Comparison of ENCODE assay signal across 27 mouse cellular contexts in the genomic region with DNA sequence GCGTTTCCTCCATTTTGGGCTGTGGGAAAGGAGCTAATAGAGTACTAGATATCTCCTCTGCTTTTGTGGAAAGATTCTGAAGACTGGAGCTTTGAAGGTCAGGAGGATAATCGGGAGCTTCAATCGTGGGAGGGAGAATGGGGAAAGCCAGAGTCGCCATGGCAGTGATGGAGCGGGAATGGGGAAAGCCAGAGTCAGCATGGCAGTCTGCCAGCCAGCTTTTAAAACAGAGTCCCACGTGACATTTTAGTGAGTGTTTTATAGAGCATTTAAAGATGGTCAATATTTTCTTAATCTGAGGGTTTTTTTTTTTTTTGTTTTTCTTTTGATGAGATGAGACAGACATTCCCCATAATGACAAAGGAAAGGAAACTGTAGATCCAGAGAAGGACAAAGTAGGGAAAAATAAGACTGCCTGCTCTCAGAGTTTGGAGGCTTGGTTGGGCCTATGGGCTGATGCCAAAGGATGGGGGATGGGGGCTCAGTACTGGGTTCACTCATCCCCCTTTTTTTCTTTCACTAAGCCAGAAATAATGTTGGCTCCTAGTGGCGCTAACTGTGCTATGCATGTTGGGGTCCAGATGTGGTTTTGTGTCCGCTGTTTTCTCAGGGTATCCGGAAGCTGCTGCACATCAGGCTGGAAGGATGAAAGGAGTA.
A peak's percentile ranks its signal among the peaks of the same experiment; 100 is the strongest.
DNase-seq lines count a peak whose midpoint lies in the region; ATAC-seq and TF ChIP-seq lines count a peak whose summit lies in the region.
"Had no signal": no experiment of that assay in that cellular context is flagged by ENCODE, and none has a peak within 500 bp of the region (broad histone marks: within the 10 kb centered on the region; RNA-seq: fewer than 3 reads in every experiment).

No protein-coding gene starts in this region.

- H3K27me3 ChIP-seq in kidney, embryonic 14.5 days (ENCODE audit: control insufficient read depth, insufficient read depth, low read length) = no peaks in the 10 kb centered on the region
- no peaks in the 10 kb centered on the region for H3K27me3 ChIP-seq in lung, embryonic 14.5 days (ENCODE audit: insufficient read depth, low read length)
- H3K27me3 ChIP-seq in neural tube, embryonic 11.5 days (ENCODE audit: control insufficient read depth, insufficient read depth, low read length) = no peaks in the 10 kb centered on the region
- H3K27me3 ChIP-seq in neural tube, embryonic 15.5 days (replicated peaks) = no peaks in the 10 kb centered on the region
- H3K27me3 ChIP-seq in limb, embryonic 14.5 days (ENCODE audit: control insufficient read depth, insufficient read depth, low read length) = no peaks in the 10 kb centered on the region
- H3K27me3 ChIP-seq: forebrain, embryonic 13.5 days; heart, embryonic 15.5 days; hindbrain, embryonic 13.5 days had no signal

- TF ChIP-seq POLR2A in limb, embryonic 14.5 days (IDR thresholded peaks at IDR 0.05; ENCODE audit: borderline replicate concordance, extremely low read depth, insufficient read depth, insufficient read length) = no peak

- H3K27ac ChIP-seq in kidney, embryonic 14.5 days (ENCODE audit: low read depth, low read length) = no peak overlapping the region
- H3K27ac ChIP-seq in lung, embryonic 14.5 days (ENCODE audit: low read depth) = no peak overlapping the region
- H3K27ac ChIP-seq in neural tube, embryonic 11.5 days (ENCODE audit: low read depth, low read length) = no peak overlapping the region
- H3K27ac ChIP-seq in neural tube, embryonic 15.5 days (replicated peaks) = no peak overlapping the region
- H3K27ac ChIP-seq in limb, embryonic 14.5 days (replicated peaks; ENCODE audit: low read depth, low read length) = no peak overlapping the region
- H3K27ac ChIP-seq: forebrain, embryonic 10.5 days; forebrain, embryonic 13.5 days; heart, embryonic 15.5 days; hindbrain, embryonic 10.5 days; hindbrain, embryonic 13.5 days had no signal

- no peak overlapping the region for H3K4me3 ChIP-seq in kidney, embryonic 14.5 days (ENCODE audit: low read length)
- H3K4me3 ChIP-seq in lung, embryonic 14.5 days (ENCODE audit: low read depth, low read length) = no peak overlapping the region
- no peak overlapping the region for H3K4me3 ChIP-seq in neural tube, embryonic 11.5 days (ENCODE audit: low read depth, low read length)
- H3K4me3 ChIP-seq in neural tube, embryonic 15.5 days (replicated peaks) = no peak overlapping the region
- H3K4me3 ChIP-seq in limb, embryonic 14.5 days (replicated peaks; ENCODE audit: low read length) = no peak overlapping the region
- H3K4me3 ChIP-seq: forebrain, embryonic 10.5 days; forebrain, embryonic 13.5 days; heart, embryonic 15.5 days; hindbrain, embryonic 10.5 days; hindbrain, embryonic 13.5 days had no signal

- no peak for DNase-seq in kidney, postnatal 36 days
- peak; percentile 78 for DNase-seq in lung, embryonic 14.5 days
- DNase-seq in lung, postnatal 14 days = no peak
- no peak for DNase-seq in neural tube, embryonic 11.5 days (ENCODE audit: low spot score)
- DNase-seq in limb, embryonic 14.5 days (ENCODE audit: low spot score) = peak; percentile 55
- no peak for DNase-seq in cerebellum, postnatal 14 days
- DNase-seq: adrenal gland, adult 8-10 months; adrenal gland, postnatal 25 days; cerebellum, adult 11-12 months; cerebellum, adult 9-10 months; cerebellum, postnatal 36 days; embryo, embryonic 11 days; gastrocnemius, postnatal 10 days; gastrocnemius, postnatal 36 days; heart, postnatal 10 days; heart, postnatal 36 days had no signal

- 0 out of 2 replicates have a peak, but pooled peaks have one; percentile 12 for ATAC-seq in kidney, embryonic 14.5 days (ENCODE audit: low FRiP score, low TSS enrichment)
- ATAC-seq in lung, embryonic 14.5 days (ENCODE audit: insufficient read depth) = peak; percentile 84
- peak; percentile 35; the same call in 1 of the 2 replicates for ATAC-seq in neural tube, embryonic 11.5 days (ENCODE audit: insufficient read depth, low FRiP score, low TSS enrichment)
- no peak for ATAC-seq in neural tube, embryonic 15.5 days (ENCODE audit: low FRiP score)
- peak; percentile 44; the same call in 1 of the 2 replicates for ATAC-seq in limb, embryonic 14.5 days (ENCODE audit: low FRiP score, low read depth)
- ATAC-seq: activated CD4-positive, CD25-positive, alpha-beta regulatory T cell, adult 4 months; forebrain, embryonic 13.5 days; forebrain, embryonic 16.5 days; hindbrain, embryonic 16.5 days had no signal

- no peaks in the 10 kb centered on the region for H3K4me1 ChIP-seq in kidney, embryonic 14.5 days (ENCODE audit: control insufficient read depth, insufficient read depth, low read length)
- no peaks in the 10 kb centered on the region for H3K4me1 ChIP-seq in lung, embryonic 14.5 days (ENCODE audit: insufficient read depth)
- no peaks in the 10 kb centered on the region for H3K4me1 ChIP-seq in neural tube, embryonic 11.5 days (ENCODE audit: control insufficient read depth, insufficient read depth, low read length)
- H3K4me1 ChIP-seq in neural tube, embryonic 15.5 days = no peaks in the 10 kb centered on the region
- H3K4me1 ChIP-seq in limb, embryonic 14.5 days (ENCODE audit: control insufficient read depth, insufficient read depth, low read length) = no peaks in the 10 kb centered on the region
- H3K4me1 ChIP-seq: forebrain, embryonic 10.5 days; forebrain, embryonic 13.5 days; heart, embryonic 15.5 days; hindbrain, embryonic 10.5 days; hindbrain, embryonic 13.5 days had no signal

- no peaks in the 10 kb centered on the region for H3K9me3 ChIP-seq in kidney, embryonic 14.5 days (ENCODE audit: control insufficient read depth, low read length)
- no peaks in the 10 kb centered on the region for H3K9me3 ChIP-seq in lung, embryonic 14.5 days (ENCODE audit: low read depth, low read length)
- no peaks in the 10 kb centered on the region for H3K9me3 ChIP-seq in neural tube, embryonic 11.5 days (ENCODE audit: control insufficient read depth, low read length)
- no peaks in the 10 kb centered on the region for H3K9me3 ChIP-seq in neural tube, embryonic 15.5 days (replicated peaks)
- no peaks in the 10 kb centered on the region for H3K9me3 ChIP-seq in limb, embryonic 14.5 days (ENCODE audit: control insufficient read depth, low read length)
- H3K9me3 ChIP-seq: forebrain, embryonic 10.5 days; forebrain, embryonic 13.5 days; heart, embryonic 15.5 days; hindbrain, embryonic 10.5 days; hindbrain, embryonic 13.5 days had no signal

- no peak overlapping the region for H3K4me2 ChIP-seq in kidney, embryonic 14.5 days (replicated peaks; ENCODE audit: low read depth, low read length)
- H3K4me2 ChIP-seq in lung, embryonic 14.5 days = no peak overlapping the region
- no peak overlapping the region for H3K4me2 ChIP-seq in neural tube, embryonic 11.5 days (ENCODE audit: low read depth)
- no peak overlapping the region for H3K4me2 ChIP-seq in neural tube, embryonic 15.5 days
- no peak overlapping the region for H3K4me2 ChIP-seq in limb, embryonic 14.5 days (replicated peaks; ENCODE audit: low read depth, low read length, severe bottlenecking)
- H3K4me2 ChIP-seq: forebrain, embryonic 13.5 days; heart, embryonic 11.5 days; heart, embryonic 15.5 days; hindbrain, embryonic 13.5 days had no signal

- 69% methylated on average over 9 of the region's 9 CpGs for WGBS in kidney, embryonic 14.5 days
- WGBS in lung, embryonic 14.5 days = 69% methylated on average over 9 of the region's 9 CpGs
- WGBS in neural tube, embryonic 11.5 days = 86% methylated on average over 9 of the region's 9 CpGs
- 78% methylated on average over 9 of the region's 9 CpGs for WGBS in neural tube, embryonic 15.5 days
- 53% methylated on average over 9 of the region's 9 CpGs for WGBS in limb, embryonic 14.5 days

- no peak overlapping the region for H3K9ac ChIP-seq in kidney, embryonic 14.5 days (ENCODE audit: low read depth, low read length)
- no peak overlapping the region for H3K9ac ChIP-seq in lung, embryonic 14.5 days
- no peak overlapping the region for H3K9ac ChIP-seq in neural tube, embryonic 11.5 days (ENCODE audit: low read length)
- no peak overlapping the region for H3K9ac ChIP-seq in neural tube, embryonic 15.5 days (replicated peaks)
- H3K9ac ChIP-seq in limb, embryonic 14.5 days (ENCODE audit: low read depth, low read length, severe bottlenecking) = no peak overlapping the region
- H3K9ac ChIP-seq: forebrain, embryonic 13.5 days; heart, embryonic 15.5 days; hindbrain, embryonic 13.5 days had no signal

- no peak for TF ChIP-seq CTCF in lung, embryonic 14.5 days (IDR thresholded peaks at IDR 0.05; ENCODE audit: low read depth)

- H3K36me3 ChIP-seq in kidney, embryonic 14.5 days (ENCODE audit: control insufficient read depth, insufficient read depth, low read length) = no peaks in the 10 kb centered on the region
- no peaks in the 10 kb centered on the region for H3K36me3 ChIP-seq in lung, embryonic 14.5 days (ENCODE audit: insufficient read depth)
- no peaks in the 10 kb centered on the region for H3K36me3 ChIP-seq in neural tube, embryonic 11.5 days (ENCODE audit: control insufficient read depth, insufficient read depth, low read length)
- H3K36me3 ChIP-seq in neural tube, embryonic 15.5 days = no peaks in the 10 kb centered on the region
- no peaks in the 10 kb centered on the region for H3K36me3 ChIP-seq in limb, embryonic 14.5 days (ENCODE audit: control insufficient read depth, insufficient read depth, low read length)
- H3K36me3 ChIP-seq: forebrain, embryonic 10.5 days; heart, embryonic 15.5 days; hindbrain, embryonic 10.5 days; hindbrain, embryonic 13.5 days had no signal

Comparison
In these comparisons a context has a peak if more than half of its experiments do, and no peak if none do; other contexts are left out.
1. DNase-seq: peak in lung, embryonic 14.5 days (single experiment) and limb, embryonic 14.5 days (single experiment); none in kidney, postnatal 36 days (0 of 2), lung, postnatal 14 days (single experiment), neural tube, embryonic 11.5 days (single experiment) and cerebellum, postnatal 14 days (0 of 2).